Comparison of ENCODE assay signal across 9 mouse cellular contexts in genomic region chr11:45884029-45884428, GRCm38 (mm10). TPM values are rescaled to one million over a fixed set of nuclear protein-coding genes. Genes with fewer than 3 reads are reported as not detected.
DNase-seq lines count a peak whose midpoint lies in the region; ATAC-seq and TF ChIP-seq lines count a peak whose summit lies in the region.
"Had no signal": no experiment of that assay in that cellular context is flagged by ENCODE, and none has a peak within 500 bp of the region (broad histone marks: within the 10 kb centered on the region; RNA-seq: fewer than 3 reads in every experiment).

No protein-coding gene starts in this region.

- 31% methylated on average over 4 of the region's 4 CpGs for WGBS in lung, embryonic 14.5 days

- no peak overlapping the region for H3K4me3 ChIP-seq in lung, embryonic 14.5 days (ENCODE audit: low read depth, low read length)
- H3K4me3 ChIP-seq in cortical plate, adult 2 months (ENCODE audit: insufficient read depth, low read length): no peak overlapping the region
- peak overlapping the region; percentile 8 for H3K4me3 ChIP-seq in myocyte
- H3K4me3 ChIP-seq: limb, embryonic 13.5 days had no signal

- H3K4me2 ChIP-seq in lung, embryonic 14.5 days: peak overlapping the region; percentile 19; the same call in 1 of the 2 replicates
- peak overlapping the region; percentile 94 for H3K4me2 ChIP-seq in myocyte (ENCODE audit: low read depth)
- H3K4me2 ChIP-seq: limb, embryonic 13.5 days had no signal

- no peaks in the 10 kb centered on the region for H3K27me3 ChIP-seq in lung, embryonic 14.5 days (ENCODE audit: insufficient read depth, low read length)
- no peaks in the 10 kb centered on the region for H3K27me3 ChIP-seq in myocyte (ENCODE audit: control insufficient read depth, insufficient read depth, insufficient read length)
- H3K27me3 ChIP-seq: limb, embryonic 13.5 days had no signal

- H3K79me2 ChIP-seq in myocyte (ENCODE audit: control insufficient read depth, insufficient read depth): peaks cover 24% of the 10 kb centered on the region

- TF ChIP-seq POLR2A in cortical plate, adult 2 months (IDR thresholded peaks at IDR 0.05; ENCODE audit: extremely low read depth, insufficient read depth, low read length): no peak
- no peak for TF ChIP-seq POLR2A in myocyte (IDR thresholded peaks at IDR 0.05; ENCODE audit: insufficient read length, low read depth)

- no peak overlapping the region for H3K27ac ChIP-seq in lung, embryonic 14.5 days (ENCODE audit: low read depth)
- no peak overlapping the region for H3K27ac ChIP-seq in cortical plate, adult 2 months (ENCODE audit: insufficient read depth, low read length)

- no peak overlapping the region for H3K9ac ChIP-seq in lung, embryonic 14.5 days
- H3K9ac ChIP-seq: limb, embryonic 13.5 days had no signal

- peak; percentile 67 for ATAC-seq in frontal cortex, adult (ENCODE audit: low TSS enrichment)
- no peak for ATAC-seq in lung, embryonic 14.5 days (ENCODE audit: insufficient read depth)

- TF ChIP-seq CTCF in lung, embryonic 14.5 days (IDR thresholded peaks at IDR 0.05; ENCODE audit: low read depth): peak; percentile 68
- TF ChIP-seq CTCF in cortical plate, adult 2 months (IDR thresholded peaks at IDR 0.05; ENCODE audit: extremely low read depth, insufficient read depth, low read length): 0 out of 2 replicates have a peak, but pooled peaks have one; percentile 24

- H3K9me3 ChIP-seq in lung, embryonic 14.5 days (ENCODE audit: low read depth, low read length): no peaks in the 10 kb centered on the region
- H3K9me3 ChIP-seq: limb, embryonic 13.5 days had no signal

- H3K36me3 ChIP-seq in lung, embryonic 14.5 days (ENCODE audit: insufficient read depth): peaks cover 43% of the 10 kb centered on the region
- peaks cover 9% of the 10 kb centered on the region for H3K36me3 ChIP-seq in myocyte (ENCODE audit: control insufficient read depth, insufficient read depth)

- no peak for DNase-seq in frontal cortex, postnatal 10 days (ENCODE audit: low spot score in 2 of 2)
- peak; percentile 85 for DNase-seq in lung, embryonic 14.5 days
- no peak for DNase-seq in lung, adult 18-20 months
- DNase-seq in right cerebral cortex, adult 18-20 months: no peak
- no peak for DNase-seq in frontal cortex, postnatal 14 days (ENCODE audit: low spot score in 2 of 2)

- H3K4me1 ChIP-seq in lung, embryonic 14.5 days (ENCODE audit: insufficient read depth): peaks cover 13% of the 10 kb centered on the region; the same call in 1 of the 2 replicates
- H3K4me1 ChIP-seq in cortical plate, adult 2 months (ENCODE audit: control insufficient read depth, insufficient read depth, low read length): peaks cover 3% of the 10 kb centered on the region; the same call in 1 of the 2 replicates

- no peak overlapping the region for H3ac ChIP-seq in myocyte (ENCODE audit: control insufficient read depth, insufficient read length)

TF ChIP-seq in myocyte, 11 proteins besides CTCF, POLR2A, EP300 and RAD21:
- TF ChIP-seq MYOD1 (IDR thresholded peaks at IDR 0.05; ENCODE audit: control insufficient read depth in 1 of 3, insufficient read length in 2 of 3, low read depth in 2 of 3) (no peak), USF1 (IDR thresholded peaks at IDR 0.05; ENCODE audit: low read depth) (no peak), TCF3 (IDR thresholded peaks at IDR 0.05; ENCODE audit: insufficient read length, low read depth) (no peak), MYOG (IDR thresholded peaks at IDR 0.05; ENCODE audit: control insufficient read depth in 1 of 3, insufficient read depth in 1 of 3, insufficient read length in 2 of 3, low read depth in 2 of 3) (no peak), REST (IDR thresholded peaks at IDR 0.05; ENCODE audit: insufficient read depth, insufficient read length) (no peak), POLR2AphosphoS2 (IDR thresholded peaks at IDR 0.05; ENCODE audit: insufficient read length, low read depth) (no peak)

RNA-seq across cellular contexts. Expression of gene Clint1, which starts 32.2 kb away (rescaled TPM):
- polyA plus RNA-seq in lung, embryonic 14.5 days (2014; fragmentation: Nextera tagmentation; extraction: Ambion mirVana): 67.9 and 72.7 TPM in 2 replicates
- 41.5 and 41.7 TPM in 2 replicates for polyA plus RNA-seq in cortical plate, adult 2 months (2012; rRNA removed)
- 32.5 TPM for polyA plus RNA-seq in myocyte (2012; fragmentation: generic; extraction: Trizol)
